In genomic region chr12:103059321-103060053, GRCm38 (mm10) we compare ENCODE assay signal across 24 mouse cellular contexts.
DNase-seq lines count a peak whose midpoint lies in the region; ATAC-seq and TF ChIP-seq lines count a peak whose summit lies in the region.
"Had no signal": no experiment of that assay in that cellular context is flagged by ENCODE, and none has a peak within 500 bp of the region (broad histone marks: within the 10 kb centered on the region; RNA-seq: fewer than 3 reads in every experiment).

No protein-coding gene starts in this region.

- 80% methylated on average over 21 of the region's 21 CpGs for WGBS in forebrain, postnatal 0 days
- 77% methylated on average over 21 of the region's 21 CpGs for WGBS in forebrain, embryonic 12.5 days
- WGBS in midbrain, embryonic 13.5 days: 81% methylated on average over 21 of the region's 21 CpGs
- 85% methylated on average over 21 of the region's 21 CpGs for WGBS in midbrain, embryonic 10.5 days
- WGBS in midbrain, postnatal 0 days: 81% methylated on average over 21 of the region's 21 CpGs

- H3K4me1 ChIP-seq in forebrain, postnatal 0 days (ENCODE audit: insufficient read depth): no peaks in the 10 kb centered on the region
- no peaks in the 10 kb centered on the region; the same call in 1 of the 2 replicates for H3K4me1 ChIP-seq in forebrain, embryonic 12.5 days
- H3K4me1 ChIP-seq in midbrain, embryonic 13.5 days (replicated peaks): peaks cover 13% of the 10 kb centered on the region
- peaks cover 11% of the 10 kb centered on the region for H3K4me1 ChIP-seq in midbrain, embryonic 10.5 days
- no peaks in the 10 kb centered on the region for H3K4me1 ChIP-seq in midbrain, postnatal 0 days (ENCODE audit: insufficient read depth, low read length)
- H3K4me1 ChIP-seq: hindbrain, embryonic 13.5 days; neural tube, embryonic 13.5 days had no signal

- H3K4me2 ChIP-seq in forebrain, postnatal 0 days (ENCODE audit: low read depth): no peak overlapping the region
- H3K4me2 ChIP-seq in forebrain, embryonic 12.5 days: no peak overlapping the region
- no peak overlapping the region for H3K4me2 ChIP-seq in midbrain, embryonic 13.5 days (replicated peaks)
- no peak overlapping the region for H3K4me2 ChIP-seq in midbrain, postnatal 0 days (ENCODE audit: low read depth, low read length, poor library complexity, severe bottlenecking)
- H3K4me2 ChIP-seq: hindbrain, embryonic 13.5 days; limb, embryonic 12.5 days; liver, embryonic 11.5 days; neural tube, embryonic 13.5 days had no signal

- no peak overlapping the region for H3K27ac ChIP-seq in forebrain, postnatal 0 days (ENCODE audit: low read depth, low read length)
- H3K27ac ChIP-seq in forebrain, embryonic 12.5 days: no peak overlapping the region
- H3K27ac ChIP-seq in midbrain, embryonic 13.5 days: no peak overlapping the region
- no peak overlapping the region for H3K27ac ChIP-seq in midbrain, embryonic 10.5 days (replicated peaks)
- no peak overlapping the region for H3K27ac ChIP-seq in midbrain, postnatal 0 days (ENCODE audit: low read depth, low read length)
- H3K27ac ChIP-seq in left cerebral cortex, adult 2 months: no peak overlapping the region
- H3K27ac ChIP-seq: embryonic facial prominence, embryonic 10.5 days; hindbrain, embryonic 13.5 days; limb, embryonic 12.5 days; neural tube, embryonic 13.5 days had no signal

- peak; percentile 25 for ATAC-seq in forebrain, postnatal 0 days
- ATAC-seq in forebrain, embryonic 12.5 days (ENCODE audit: low FRiP score): no peak
- 0 out of 2 replicates have a peak, but pooled peaks have one; percentile 29 for ATAC-seq in midbrain, embryonic 13.5 days
- 0 out of 2 replicates have a peak, but pooled peaks have one; percentile 25 for ATAC-seq in midbrain, postnatal 0 days (ENCODE audit: low FRiP score)
- ATAC-seq: forebrain, embryonic 16.5 days had no signal

- DNase-seq in forebrain, postnatal 0 days: no peak
- DNase-seq in kidney, postnatal 36 days: peak; percentile 3
- DNase-seq in kidney, postnatal 25 days: no peak
- DNase-seq in midbrain, embryonic 10.5 days (ENCODE audit: low spot score): no peak
- DNase-seq in midbrain, postnatal 0 days (ENCODE audit: low spot score): no peak
- DNase-seq in left cerebral cortex, adult 2 months (ENCODE audit: extremely low spot score in 1 of 2, low spot score in 2 of 2): no peak
- DNase-seq: cerebellum, adult 11 months; cerebellum, postnatal 10 days; gastrocnemius, postnatal 36 days; heart, postnatal 36 days; kidney, adult 2 months; layer of hippocampus, postnatal 36 days; retina, postnatal 1 day; right cerebral cortex, postnatal 25 days; thymus, adult 18-20 months; thymus, postnatal 36 days had no signal

- intact Hi-C loops in left cerebral cortex, adult 2 months (cut with DNase I): loop anchor here (5.0 to 10.0 kb wide), 2 partner anchors 112 to 305 kb away; partner anchors contain the start of genes Gm20604, Gm28051, Gon7 and Ubr7

- no peaks in the 10 kb centered on the region for H3K27me3 ChIP-seq in forebrain, postnatal 0 days (ENCODE audit: insufficient read depth, low read length)
- H3K27me3 ChIP-seq in forebrain, embryonic 12.5 days: no peaks in the 10 kb centered on the region
- H3K27me3 ChIP-seq in midbrain, embryonic 13.5 days: no peaks in the 10 kb centered on the region
- H3K27me3 ChIP-seq in midbrain, embryonic 10.5 days (ENCODE audit: low read depth, poor library complexity, severe bottlenecking): no peaks in the 10 kb centered on the region
- H3K27me3 ChIP-seq in midbrain, postnatal 0 days (ENCODE audit: insufficient read depth, low read length): no peaks in the 10 kb centered on the region
- H3K27me3 ChIP-seq: hindbrain, embryonic 13.5 days; limb, embryonic 12.5 days; neural tube, embryonic 13.5 days had no signal

- H3K9ac ChIP-seq in forebrain, postnatal 0 days: no peak overlapping the region
- H3K9ac ChIP-seq in forebrain, embryonic 12.5 days: no peak overlapping the region
- no peak overlapping the region for H3K9ac ChIP-seq in midbrain, embryonic 13.5 days (replicated peaks)
- H3K9ac ChIP-seq in midbrain, postnatal 0 days (replicated peaks; ENCODE audit: low read length, poor library complexity, severe bottlenecking): no peak overlapping the region
- H3K9ac ChIP-seq: hindbrain, embryonic 13.5 days; limb, embryonic 12.5 days; neural tube, embryonic 13.5 days had no signal

- H3K9me3 ChIP-seq in forebrain, postnatal 0 days (ENCODE audit: low read length): no peaks in the 10 kb centered on the region
- no peaks in the 10 kb centered on the region for H3K9me3 ChIP-seq in forebrain, embryonic 12.5 days
- no peaks in the 10 kb centered on the region for H3K9me3 ChIP-seq in midbrain, embryonic 13.5 days
- H3K9me3 ChIP-seq in midbrain, embryonic 10.5 days (replicated peaks): no peaks in the 10 kb centered on the region
- no peaks in the 10 kb centered on the region for H3K9me3 ChIP-seq in midbrain, postnatal 0 days (ENCODE audit: low read length)
- H3K9me3 ChIP-seq: embryonic facial prominence, embryonic 10.5 days; hindbrain, embryonic 13.5 days; limb, embryonic 12.5 days; neural tube, embryonic 13.5 days had no signal

- H3K36me3 ChIP-seq in forebrain, postnatal 0 days (ENCODE audit: insufficient read depth): peaks cover 23% of the 10 kb centered on the region
- no peaks in the 10 kb centered on the region for H3K36me3 ChIP-seq in forebrain, embryonic 12.5 days (replicated peaks)
- H3K36me3 ChIP-seq in midbrain, embryonic 13.5 days: peaks cover 16% of the 10 kb centered on the region
- H3K36me3 ChIP-seq in midbrain, embryonic 10.5 days: no peaks in the 10 kb centered on the region
- peaks cover 8% of the 10 kb centered on the region; the same call in 1 of the 2 replicates for H3K36me3 ChIP-seq in midbrain, postnatal 0 days (ENCODE audit: insufficient read depth, low read length)
- H3K36me3 ChIP-seq: embryonic facial prominence, embryonic 10.5 days; limb, embryonic 12.5 days had no signal

- TF ChIP-seq CTCF in forebrain, postnatal 0 days (IDR thresholded peaks at IDR 0.05; ENCODE audit: low read depth): no peak
- no peak for TF ChIP-seq CTCF in midbrain, postnatal 0 days (IDR thresholded peaks at IDR 0.05)
- TF ChIP-seq CTCF in left cerebral cortex, adult 2 months (IDR thresholded peaks at IDR 0.05): no peak

- no peak overlapping the region for H3K4me3 ChIP-seq in forebrain, postnatal 0 days (ENCODE audit: low read depth, low read length)
- no peak overlapping the region for H3K4me3 ChIP-seq in forebrain, embryonic 12.5 days (replicated peaks)
- H3K4me3 ChIP-seq in midbrain, embryonic 13.5 days (replicated peaks): no peak overlapping the region
- no peak overlapping the region for H3K4me3 ChIP-seq in midbrain, embryonic 10.5 days
- H3K4me3 ChIP-seq in midbrain, postnatal 0 days (ENCODE audit: low read depth, low read length): no peak overlapping the region
- H3K4me3 ChIP-seq in left cerebral cortex, adult 2 months: no peak overlapping the region
- H3K4me3 ChIP-seq: embryonic facial prominence, embryonic 10.5 days; hindbrain, embryonic 13.5 days; limb, embryonic 12.5 days; neural tube, embryonic 13.5 days had no signal

Comparison
In these comparisons a context has a peak if more than half of its experiments do, and no peak if none do; other contexts are left out.
1. DNase-seq: peak in kidney, postnatal 36 days (2 of 2); none in forebrain, postnatal 0 days (single experiment), kidney, postnatal 25 days (0 of 2), midbrain, embryonic 10.5 days (single experiment), midbrain, postnatal 0 days (single experiment) and left cerebral cortex, adult 2 months (0 of 2).